Mouse (Mus musculus) hindbrain, postnatal 0 days (tissue): Measurements from ENCODE around the gene Tspan5. TPM values are rescaled to one million over a fixed set of nuclear protein-coding genes. Genes with fewer than 3 reads are reported as not detected.

ENCODE experiments used
- ATAC-seq: fragments of 200-750 bp; cut with Nextera tagmentation; 2 replicates; pipeline ENCODE4 v1.8.0; 2017; ENCODE audit warnings: mild to moderate bottlenecking, moderate TSS enrichment, moderate library complexity
- DNase-seq: peaks from one replicate; pipeline ENCODE4 v3.0.0-alpha.2; 2015; ENCODE audit warnings: low spot score
- H3K27ac ChIP-seq: fragments of 300-500 bp; sonication (generic); 2 replicates; pipeline ENCODE4 v1.5.1; 2014; ENCODE audit warnings: mild to moderate bottlenecking
- H3K27me3 ChIP-seq: fragments of 300-500 bp; sonication (generic); 2 replicates; pipeline ENCODE4 v1.6.1; 2014; ENCODE audit warnings: low read length, mixed read lengths; ENCODE audit not compliant: insufficient read depth
- H3K36me3 ChIP-seq: fragments of 300-500 bp; sonication (generic); 2 replicates; pipeline ENCODE4 v1.6.1; 2014; ENCODE audit warnings: low read length, mixed read lengths; ENCODE audit not compliant: insufficient read depth
- H3K4me1 ChIP-seq: fragments of 300-500 bp; sonication (generic); 2 replicates; pipeline ENCODE4 v1.6.1; 2014; ENCODE audit warnings: antibody characterized with exemption, low read length, mixed read lengths; ENCODE audit not compliant: insufficient read depth
- H3K4me2 ChIP-seq: fragments of 300-500 bp; sonication (generic); 2 replicates; pipeline ENCODE4 v1.6.1; 2014; ENCODE audit warnings: low read depth, mild to moderate bottlenecking, low read length, moderate library complexity, mixed read lengths
- H3K4me3 ChIP-seq: fragments of 300-500 bp; sonication (generic); 2 replicates; pipeline ENCODE4 v1.5.1; 2014; ENCODE audit warnings: low read length
- H3K9ac ChIP-seq: fragments of 300-500 bp; sonication (generic); replicated peaks from 2 replicates; pipeline ENCODE4 v1.6.1; 2014; ENCODE audit warnings: mild to moderate bottlenecking, low read length, moderate library complexity, mixed read lengths
- H3K9me3 ChIP-seq: fragments of 300-500 bp; sonication (generic); 2 replicates; pipeline ENCODE4 v1.6.1; 2016; ENCODE audit warnings: low read length, mixed read lengths
- CTCF ChIP-seq: IDR thresholded peaks from 2 replicates; pipeline ENCODE4 v1.5.1; 2016; ENCODE audit warnings: antibody characterized with exemption, control low read depth, low read depth
- WGBS: fragments of 180-500 bp; shearing (Covaris S2); extraction: QIAGEN DNeasy Blood & Tissue Kit; methylation state at CpG from one replicate; pipeline ENCODE4 v1.1.7; 2014; 5-methylcytosine and 5-hydroxymethylcytosine counted together
- polyA plus RNA-seq: library from polyadenylated mRNA; unstranded; fragments of >200 nt; fragmentation: Nextera tagmentation; extraction: Ambion mirVana; gene quantifications from 2 replicates; pipeline ENCODE4 v1.2.1, GENCODE M21; 2015
- total RNA-seq: library from RNA; depleted of rRNA; stranded (reverse); fragments of >200 nt; gene quantifications from 2 replicates; pipeline ENCODE4 v1.2.3, GENCODE M21; 2014

Tspan5 gene
- total and polyA plus RNA-seq, 2 experiments from 2014 or later: 86.0 to 135 TPM

- no peak for TF ChIP-seq CTCF
These were observed 83.3 kb downstream of the Tspan5 start for GRCm38 (mm10) chr3:138825296-138825695.

DNA sequence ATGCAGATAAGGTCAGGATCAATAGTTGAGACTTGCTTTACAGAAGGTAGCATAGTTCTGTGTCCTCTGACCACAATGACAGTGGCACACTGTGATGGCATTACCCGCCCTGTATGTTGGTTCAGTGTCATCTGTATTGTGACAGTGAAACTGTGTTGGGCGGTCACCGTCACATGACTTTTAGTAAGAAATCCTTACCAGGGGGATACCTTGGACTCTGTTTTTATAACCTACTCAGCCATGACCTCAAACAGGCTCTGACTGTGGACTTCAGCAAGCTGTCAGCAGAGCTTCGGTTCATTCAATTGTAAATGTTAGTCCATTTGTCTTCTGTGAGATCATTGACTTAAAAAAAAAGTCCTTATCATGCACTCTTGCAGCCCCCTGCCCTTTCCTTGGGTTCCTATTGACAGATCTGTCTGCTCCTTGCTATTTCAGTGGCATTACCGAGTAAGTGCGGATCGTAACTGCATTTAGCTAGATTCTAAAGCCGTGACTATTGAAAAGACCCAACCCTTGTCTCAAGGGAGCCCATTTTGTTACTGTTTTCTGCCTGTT, 84.3 kb downstream of the Tspan5 start:
- WGBS: 69% methylated on average over 8 of the region's 8 CpGs
- H3K4me2 ChIP-seq: no peak overlapping the region
- no peak overlapping the region for H3K4me3 ChIP-seq
- no peaks in the 10 kb centered on the region for H3K36me3 ChIP-seq
- no peaks in the 10 kb centered on the region for H3K27me3 ChIP-seq
- H3K4me1 ChIP-seq: peaks cover 13% of the 10 kb centered on the region; the same call in 1 of the 2 replicates
- no peaks in the 10 kb centered on the region for H3K9me3 ChIP-seq
- DNase-seq: no peak
- no peak overlapping the region for H3K27ac ChIP-seq
- no peak overlapping the region for H3K9ac ChIP-seq
- no peak for ATAC-seq
- TF ChIP-seq CTCF: no peak

More at GRCm38 (mm10) chr3:138825296-138825695, 83.3 kb downstream of the Tspan5 start:
- Histone ChIP-seq H3K4me1 (peaks cover 13% of the 10 kb centered on the region; the same call in 1 of the 2 replicates), H3K4me2 (no peak overlapping the region), H3K27me3 (no peaks in the 10 kb centered on the region), H3K4me3 (no peak overlapping the region), H3K9me3 (no peaks in the 10 kb centered on the region), H3K27ac (no peak overlapping the region), H3K36me3 (no peaks in the 10 kb centered on the region), H3K9ac (no peak overlapping the region)
- ATAC-seq (no peak), DNase-seq (no peak)
- WGBS: 60% methylated on average over 6 of the region's 6 CpGs

GRCm38 (mm10) chr3:138832827-138833517, 91.0 kb downstream of the Tspan5 start:
- ATAC-seq: peak; percentile 85
- WGBS: 58% methylated on average over 9 of the region's 9 CpGs
- Histone ChIP-seq H3K4me3 (no peak overlapping the region), H3K27ac (peak overlapping the region; percentile 36; the same call in 1 of the 2 replicates), H3K36me3 (no peaks in the 10 kb centered on the region), H3K4me1 (peaks cover 5% of the 10 kb centered on the region; the same call in 1 of the 2 replicates), H3K4me2 (no peak overlapping the region), H3K9me3 (no peaks in the 10 kb centered on the region), H3K27me3 (no peaks in the 10 kb centered on the region), H3K9ac (no peak overlapping the region)
- DNase-seq: peak; percentile 59
- no peak for TF ChIP-seq CTCF

GRCm38 (mm10) chr3:138834174-138834573, 92.2 kb downstream of the Tspan5 start:
- Histone ChIP-seq H3K36me3 (no peaks in the 10 kb centered on the region), H3K27me3 (no peaks in the 10 kb centered on the region), H3K4me2 (no peak overlapping the region), H3K9ac (no peak overlapping the region), H3K4me1 (peaks cover 7% of the 10 kb centered on the region; the same call in 1 of the 2 replicates), H3K9me3 (no peaks in the 10 kb centered on the region), H3K4me3 (no peak overlapping the region), H3K27ac (no peak overlapping the region)
- TF ChIP-seq CTCF: no peak
- no peak for ATAC-seq
- 83% methylated on average over 11 of the region's 11 CpGs for WGBS
- no peak for DNase-seq

- TF ChIP-seq CTCF: peak; percentile 25
- Histone ChIP-seq H3K9me3 (no peaks in the 10 kb centered on the region), H3K27ac (no peak overlapping the region), H3K4me2 (no peak overlapping the region), H3K36me3 (no peaks in the 10 kb centered on the region), H3K4me3 (no peak overlapping the region), H3K27me3 (no peaks in the 10 kb centered on the region), H3K4me1 (peaks cover 22% of the 10 kb centered on the region), H3K9ac (no peak overlapping the region)
- ATAC-seq (no peak), DNase-seq (no peak)
- WGBS: 70% methylated on average over 5 of the region's 5 CpGs
These were observed 94.9 kb downstream of the Tspan5 start for GRCm38 (mm10) chr3:138836937-138837336.

- no peak overlapping the region for H3K27ac ChIP-seq
- DNase-seq (no peak), ATAC-seq (no peak)
- no peaks in the 10 kb centered on the region for H3K9me3 ChIP-seq
- peaks cover 22% of the 10 kb centered on the region for H3K4me1 ChIP-seq
- H3K4me3 ChIP-seq: no peak overlapping the region
- H3K9ac ChIP-seq: no peak overlapping the region
- H3K4me2 ChIP-seq: no peak overlapping the region
- H3K27me3 ChIP-seq: no peaks in the 10 kb centered on the region
- WGBS: 86% methylated on average over 6 of the region's 6 CpGs
- H3K36me3 ChIP-seq: no peaks in the 10 kb centered on the region
- no peak for TF ChIP-seq CTCF
These were observed 95.7 kb downstream of the Tspan5 start for GRCm38 (mm10) chr3:138837651-138838050.

DNA sequence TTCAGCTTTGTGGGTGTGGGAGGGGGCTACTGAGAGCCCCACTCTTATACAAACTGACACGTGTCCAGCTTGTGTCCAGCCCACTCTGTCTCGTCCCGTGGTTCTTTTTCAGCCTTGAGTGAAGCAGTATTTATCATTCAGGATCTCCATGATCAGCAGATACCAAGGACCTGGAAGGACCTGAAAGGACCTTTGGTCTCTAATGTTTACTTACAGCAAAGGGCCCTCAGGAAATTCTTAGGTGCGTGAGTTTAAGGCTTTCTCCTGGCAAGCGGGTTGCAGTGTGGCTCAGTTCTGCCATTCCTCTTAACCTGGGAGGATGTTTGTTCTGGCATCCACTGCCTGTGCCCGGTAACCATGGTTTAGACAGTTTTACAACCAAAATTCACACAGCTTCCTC, 97.7 kb downstream of the Tspan5 start:
- no peaks in the 10 kb centered on the region for H3K9me3 ChIP-seq
- no peak for TF ChIP-seq CTCF
- H3K27me3 ChIP-seq: no peaks in the 10 kb centered on the region
- no peak overlapping the region for H3K4me3 ChIP-seq
- no peak overlapping the region for H3K9ac ChIP-seq
- H3K4me1 ChIP-seq: peaks cover 17% of the 10 kb centered on the region
- no peaks in the 10 kb centered on the region for H3K36me3 ChIP-seq
- H3K27ac ChIP-seq: no peak overlapping the region
- no peak for ATAC-seq
- DNase-seq: no peak
- 81% methylated on average over 6 of the region's 6 CpGs for WGBS
- H3K4me2 ChIP-seq: no peak overlapping the region
